Mouse (Mus musculus): Measurements from ENCODE around the gene Hspa13. TPM values are rescaled to one million over a fixed set of nuclear protein-coding genes. Genes with fewer than 3 reads are reported as not detected.

The Hspa13 gene
- polyA plus RNA-seq (2015; fragmentation: Nextera tagmentation; extraction: Ambion mirVana) = 15.7 and 16.7 TPM in 2 replicates

DNA sequence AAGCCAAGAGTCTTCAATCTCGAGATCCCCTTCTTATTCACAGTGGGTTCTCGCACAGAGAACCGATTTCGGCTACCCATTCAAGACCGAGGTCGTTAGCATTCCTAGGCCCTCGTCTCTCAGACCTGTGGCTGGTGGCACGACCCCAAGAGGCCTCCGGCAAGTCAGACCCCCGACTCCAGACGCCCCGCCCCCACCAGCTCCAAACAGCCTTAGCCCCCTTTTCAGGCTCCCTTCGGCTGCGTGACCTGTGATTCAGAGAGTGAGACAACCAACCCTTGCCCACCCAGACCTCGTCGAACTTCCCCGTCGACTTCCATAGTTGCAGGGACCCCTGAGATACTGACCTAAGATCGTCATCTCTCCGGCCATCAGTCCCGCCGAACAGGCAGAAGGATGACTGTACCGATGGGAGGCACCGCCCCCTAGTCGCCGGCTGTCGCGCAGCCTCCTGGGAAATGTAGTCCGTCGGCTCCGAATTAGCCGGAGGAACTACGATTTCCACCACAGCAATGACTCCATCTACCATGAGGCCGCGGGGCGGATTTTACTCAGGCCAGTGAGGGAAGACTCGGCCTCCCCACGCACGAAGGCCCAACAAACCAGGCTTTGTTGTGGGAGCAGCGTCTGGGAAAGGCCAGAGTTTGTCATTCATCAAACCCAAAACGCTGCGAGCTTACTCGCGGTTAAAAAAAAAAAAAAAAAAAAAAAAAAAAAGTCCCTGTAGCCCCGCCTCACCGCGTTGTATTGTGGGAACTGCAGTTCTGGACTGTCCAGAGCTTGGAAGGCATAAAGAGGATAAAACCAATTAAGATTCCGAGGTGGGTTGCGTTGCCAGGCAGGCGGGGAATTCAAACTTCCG lies at the start of gene Hspa13:
TSS of gene Hspa13 (minus strand) at position 717 of the 862 bp plus-strand sequence.

Small RNA genes lying within 50 kb of the gene (microRNA-seq; reads per million reads assigned to microRNA genes)
- gene Gm22923 = not detected

Other genes with a start within 250 kb of the Hspa13 start
- not detected in 2 replicates for gene Lipi, start 181.0 kb downstream of the Hspa13 start, polyA plus RNA-seq (2015; fragmentation: Nextera tagmentation; extraction: Ambion mirVana)
- 0.49 and 0.53 TPM in 2 replicates for gene Rbm11, start 174.3 kb downstream of the Hspa13 start, polyA plus RNA-seq (2015; fragmentation: Nextera tagmentation; extraction: Ambion mirVana)

All from urinary bladder, postnatal 0 days (tissue).